Mouse (Mus musculus): ENCODE results near the gene Nelfe.
A peak's percentile ranks its signal among the peaks of the same experiment; 100 is the strongest.
"Not testable (repeated sequence)": the region's sequence is repeated elsewhere in the genome, so short reads cannot be mapped to it uniquely, and the experiment has no call there.

Gene Nelfe

DNA sequence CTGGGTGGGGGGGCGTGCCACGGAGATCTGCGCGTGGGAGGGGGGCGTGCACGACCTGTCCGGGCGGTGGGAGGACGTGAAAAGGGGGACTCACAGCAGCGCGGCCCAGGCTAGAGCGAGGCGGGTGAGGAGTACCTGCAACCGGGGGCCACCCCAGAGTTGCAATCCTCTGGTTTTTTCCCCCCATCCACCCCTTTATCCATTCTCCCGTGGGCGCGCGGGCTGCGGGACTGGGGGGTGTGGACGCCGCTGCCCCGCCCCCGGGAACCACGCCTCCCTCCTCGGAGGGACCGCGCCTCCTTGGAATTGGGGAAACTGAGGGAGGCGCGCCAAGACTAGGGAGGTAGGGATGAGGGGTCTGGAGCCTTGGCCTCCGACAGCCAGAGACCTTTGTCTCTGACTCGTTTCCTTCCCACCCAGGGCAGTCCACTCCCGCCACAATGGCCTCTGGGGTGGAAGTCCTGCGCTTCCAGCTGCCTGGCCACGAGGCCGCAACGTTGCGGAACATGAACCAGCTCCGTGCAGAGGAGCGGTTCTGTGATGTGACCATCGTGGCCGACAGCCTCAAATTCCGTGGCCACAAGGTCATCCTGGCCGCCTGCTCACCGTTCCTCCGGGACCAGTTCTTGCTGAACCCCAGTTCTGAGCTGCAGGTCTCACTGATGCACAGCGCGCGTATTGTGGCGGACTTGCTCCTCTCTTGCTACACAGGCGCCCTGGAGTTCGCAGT, 44.8 kb downstream of the Nelfe start:
- DNase-seq, result peak; percentile 66

DNA sequence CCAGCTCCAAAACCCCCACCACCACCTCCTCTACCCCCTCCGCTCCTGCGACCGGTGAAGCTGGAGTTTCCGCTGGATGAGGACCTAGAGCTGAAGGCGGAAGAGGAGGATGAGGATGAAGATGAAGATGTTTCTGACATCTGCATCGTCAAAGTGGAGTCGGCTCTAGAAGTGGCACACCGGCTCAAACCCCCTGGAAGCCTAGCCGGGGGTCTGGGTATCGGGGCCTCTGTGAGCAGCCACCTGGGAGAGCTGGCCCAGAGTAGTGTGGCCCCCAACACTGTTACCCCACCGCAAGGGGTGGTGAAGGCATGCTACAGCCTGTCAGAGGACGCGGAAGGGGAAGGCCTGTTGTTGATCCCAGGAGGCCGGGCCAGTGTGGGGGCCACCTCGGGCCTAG, 45.5 kb downstream of the Nelfe start:
- no peak for DNase-seq

DNA sequence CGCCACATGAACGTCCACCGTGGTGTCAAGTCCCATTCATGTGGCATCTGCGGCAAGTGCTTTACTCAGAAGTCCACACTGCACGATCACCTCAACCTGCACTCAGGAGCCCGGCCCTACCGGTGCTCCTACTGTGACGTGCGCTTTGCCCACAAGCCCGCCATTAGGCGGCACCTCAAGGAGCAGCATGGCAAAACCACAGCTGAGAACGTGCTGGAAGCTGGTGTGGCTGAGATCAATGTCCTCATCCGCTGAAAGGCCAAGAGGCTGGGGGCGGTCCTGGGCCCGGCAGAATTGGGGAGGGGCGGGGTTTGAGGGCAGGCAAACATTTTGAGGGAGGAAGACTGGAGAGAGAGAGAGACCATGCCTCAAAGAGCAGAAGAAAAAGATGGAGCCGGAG, 46.2 kb downstream of the Nelfe start:
- DNase-seq, result no peak

DNA sequence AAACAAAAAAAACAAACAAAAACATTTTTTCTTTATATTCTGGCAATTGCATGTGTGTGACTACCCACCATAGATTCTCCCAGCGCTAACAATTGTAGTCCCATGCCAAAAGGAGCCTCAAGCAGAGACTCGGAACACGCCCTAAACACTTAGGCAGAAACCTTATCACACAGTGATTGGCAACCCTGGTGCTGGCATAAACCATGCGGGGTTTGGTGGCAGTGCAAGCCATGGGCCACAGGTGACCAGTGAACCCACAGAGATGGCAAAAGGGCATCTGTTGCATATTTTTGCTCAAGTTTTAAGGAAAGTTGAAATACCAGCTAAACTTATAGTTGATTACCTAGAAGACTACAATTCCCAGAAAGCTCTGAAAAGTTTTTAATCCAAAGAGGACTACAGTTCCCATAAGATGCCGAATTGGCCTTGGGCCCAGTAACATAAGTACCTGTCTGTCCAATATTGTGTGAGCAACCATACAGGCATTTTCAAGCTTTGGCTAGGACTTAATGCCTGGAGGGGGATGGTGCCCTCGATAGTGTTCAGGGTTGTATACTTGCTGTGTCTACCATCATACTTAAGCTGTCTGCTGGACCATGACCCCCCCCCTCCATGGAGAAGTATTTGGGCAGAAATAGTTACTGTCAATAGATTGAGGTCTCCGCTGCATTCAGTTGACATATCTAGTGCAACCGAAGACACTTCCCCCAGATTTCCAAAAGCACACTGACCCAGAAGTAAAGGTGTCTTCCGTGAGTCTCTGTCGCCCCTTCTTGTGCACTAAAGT, 47.4 kb downstream of the Nelfe start:
- peak; percentile 64 for DNase-seq

DNA sequence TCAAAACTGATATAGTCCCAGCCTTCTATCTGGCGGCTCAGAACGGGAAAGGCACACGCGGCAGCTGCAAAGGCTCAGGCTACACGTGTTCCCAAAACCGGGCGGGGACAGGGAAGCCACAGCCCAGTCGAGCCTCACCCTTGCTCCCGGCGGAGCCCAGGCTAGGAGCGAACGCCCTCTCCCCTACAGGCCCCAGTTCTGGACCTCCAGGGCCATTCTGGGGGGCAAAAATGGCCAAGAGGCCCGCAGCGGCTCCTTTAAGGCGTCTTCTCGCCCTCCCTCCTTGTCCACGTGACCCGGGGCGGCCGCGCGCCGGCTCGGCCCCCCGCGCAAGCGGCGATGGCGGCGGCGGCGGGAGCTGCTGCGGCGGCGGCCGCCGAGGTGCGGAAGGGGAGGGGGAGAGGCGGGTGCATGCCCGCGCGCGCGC, 48.0 kb downstream of the Nelfe start, which contains the start of the genes C2 and Ehmt2:
Gene C2 (minus strand): TSS at position 106 of the 427 bp plus-strand sequence.
Gene Ehmt2 (plus strand): TSS at position 310 of the 427 bp plus-strand sequence.
- DNase-seq, result peak; percentile 83

DNA sequence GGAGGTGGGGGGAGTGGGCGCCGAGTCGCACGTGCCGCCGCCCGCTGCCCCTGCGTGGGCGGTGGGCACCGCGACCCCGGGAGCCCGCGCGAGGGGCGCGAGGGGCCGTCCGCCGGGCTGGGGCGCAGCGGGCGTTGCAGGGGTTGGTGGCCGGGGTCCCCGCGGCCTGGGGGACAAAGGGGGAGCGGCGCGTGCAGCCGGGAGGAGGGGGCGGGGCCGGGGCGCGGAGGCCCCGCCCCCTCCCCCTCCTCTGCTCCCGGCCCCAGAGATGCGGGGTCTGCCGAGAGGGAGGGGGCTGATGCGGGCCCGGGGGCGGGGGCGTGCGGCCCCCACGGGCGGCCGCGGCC, 48.5 kb downstream of the Nelfe start:
- peak; percentile 60 for DNase-seq

DNA sequence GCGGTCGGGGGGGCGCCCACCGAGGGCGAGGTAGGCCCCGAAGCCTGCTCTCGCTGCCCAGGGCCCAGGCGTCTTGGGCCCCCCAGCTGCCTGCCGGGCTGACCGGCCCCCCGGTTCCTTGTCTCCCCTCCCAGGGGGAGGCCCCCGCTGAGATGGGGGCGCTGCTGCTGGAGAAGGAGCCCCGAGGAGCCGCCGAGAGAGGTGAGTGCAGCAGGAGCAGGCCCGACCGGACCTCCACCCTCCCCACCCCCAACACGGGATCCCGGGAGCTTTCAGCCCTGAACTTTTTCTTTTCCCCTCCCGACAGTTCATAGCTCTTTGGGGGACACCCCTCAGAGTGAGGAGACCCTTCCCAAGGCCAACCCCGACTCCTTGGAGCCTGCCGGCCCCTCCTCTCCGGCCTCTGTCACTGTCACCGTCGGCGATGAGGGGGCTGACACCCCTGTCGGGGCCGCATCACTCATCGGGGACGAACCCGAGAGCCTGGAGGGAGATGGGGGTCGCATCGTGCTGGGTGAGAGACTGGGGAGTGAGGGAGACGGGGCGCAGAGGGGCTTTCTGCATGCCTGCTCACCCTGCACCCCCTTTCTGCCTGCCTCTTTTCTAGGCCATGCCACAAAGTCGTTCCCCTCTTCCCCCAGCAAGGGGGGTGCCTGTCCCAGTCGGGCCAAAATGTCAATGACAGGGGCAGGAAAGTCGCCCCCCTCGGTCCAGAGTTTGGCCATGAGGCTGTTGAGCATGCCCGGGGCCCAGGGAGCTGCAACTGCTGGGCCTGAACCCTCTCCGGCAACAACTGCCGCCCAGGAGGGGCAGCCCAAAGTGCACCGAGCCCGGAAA, 49.1 kb downstream of the Nelfe start:
- peak; percentile 44 for DNase-seq

DNA sequence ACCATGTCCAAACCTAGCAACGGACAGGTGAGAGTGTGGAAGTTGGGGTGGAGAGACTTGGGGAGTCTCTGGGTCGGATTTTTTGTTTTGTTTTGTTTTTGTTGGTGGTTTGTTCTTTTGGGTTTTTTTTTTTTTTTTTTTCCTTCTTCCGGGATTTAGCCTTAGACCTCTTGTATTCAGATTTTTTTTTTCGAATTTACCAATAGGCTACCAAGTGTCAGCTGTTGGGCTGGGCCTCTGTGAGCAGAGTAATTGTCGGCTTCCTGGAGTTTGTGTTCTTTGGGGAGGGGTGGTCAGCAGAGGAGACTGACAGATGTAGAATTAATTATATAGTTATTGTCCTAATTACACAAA, 49.7 kb downstream of the Nelfe start:
- DNase-seq, result no peak

DNA sequence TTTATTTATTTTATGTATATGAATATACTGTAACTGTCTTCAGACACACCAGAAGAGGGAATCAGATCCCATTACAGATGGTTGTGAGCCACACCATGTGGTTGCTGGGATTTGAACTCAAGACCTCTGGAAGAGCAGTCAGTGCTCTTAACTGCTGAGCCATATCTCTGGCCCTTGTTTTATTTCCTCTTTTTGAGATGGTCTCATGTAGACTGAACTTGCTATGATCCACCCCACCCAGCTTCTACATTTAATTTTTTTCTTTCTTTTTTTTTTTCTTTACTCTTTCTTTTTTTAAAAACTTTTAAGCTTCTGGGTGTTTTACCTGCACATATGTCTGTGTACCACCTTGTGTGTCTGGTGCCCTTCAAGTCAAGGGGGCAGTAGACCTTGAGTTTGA, 50.6 kb downstream of the Nelfe start:
- not testable (repeated sequence) for DNase-seq

DNA sequence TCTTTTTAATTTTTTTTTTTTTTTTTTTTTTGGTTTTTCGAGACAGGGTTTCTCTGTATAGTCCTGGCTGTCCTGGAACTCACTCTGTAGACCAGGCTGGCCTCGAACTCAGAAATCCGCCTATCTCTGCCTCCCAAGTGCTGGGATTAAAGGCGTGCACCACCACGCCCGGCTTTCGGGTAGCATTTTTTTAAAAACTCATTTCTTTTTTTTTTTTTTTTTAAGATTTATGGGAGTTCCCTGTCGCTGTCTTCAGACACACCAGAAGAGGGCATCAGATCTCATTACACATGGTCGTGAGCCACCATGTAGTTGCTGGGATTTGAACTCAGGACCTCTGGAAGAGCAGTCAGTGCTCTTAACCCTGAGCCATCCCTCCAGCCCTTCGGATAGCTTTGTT, 51.8 kb downstream of the Nelfe start:
- DNase-seq, result not testable (repeated sequence)

DNA sequence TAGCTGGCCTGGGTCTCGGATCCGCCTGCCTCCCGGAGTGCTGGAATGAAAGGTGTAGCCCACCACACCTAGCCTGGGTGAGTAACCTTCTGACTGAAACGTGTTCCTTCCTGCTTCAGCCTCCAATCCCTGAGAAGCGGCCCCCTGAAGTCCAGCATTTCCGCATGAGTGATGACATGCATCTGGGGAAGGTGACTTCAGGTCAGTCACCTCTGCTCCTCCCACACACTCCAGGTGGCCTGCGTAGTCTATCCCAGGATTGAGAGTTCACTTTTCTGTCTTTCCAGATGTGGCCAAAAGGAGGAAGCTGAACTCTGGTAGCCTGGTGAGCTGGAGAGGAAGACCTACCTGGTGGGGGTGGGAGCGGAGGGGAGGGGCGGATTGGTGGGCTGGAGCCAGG, 52.7 kb downstream of the Nelfe start:
- DNase-seq, result no peak
